Mouse (Mus musculus): ENCODE measurements at regions not wholly inside any gene's neighbourhood (a gene's known extent, or its start where the extent isn't known, plus 50 kb on each side); places are given as distances from the start of the nearest gene placed in this dataset.

DNA sequence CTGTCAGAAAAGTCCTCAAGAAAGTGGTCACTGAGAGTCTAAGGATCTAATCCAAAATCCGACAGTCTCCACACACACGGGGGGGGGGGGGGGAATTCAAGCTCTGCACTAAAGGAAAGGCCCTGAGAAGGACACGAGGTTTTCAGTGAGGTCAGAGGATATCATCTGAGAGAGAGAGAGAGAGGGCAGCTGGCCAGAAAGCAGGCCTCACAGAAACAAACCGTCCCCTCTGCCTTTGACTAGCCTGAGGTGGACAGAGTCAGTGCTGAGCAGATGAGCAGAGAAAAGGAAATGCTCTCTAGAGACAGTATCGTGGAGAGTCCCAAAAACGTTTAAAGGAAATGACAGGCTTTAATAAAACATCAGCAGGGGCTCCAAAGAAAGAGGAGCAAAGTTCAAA, 282.0 kb downstream of the Gm49356 start:
- DNase-seq, result no peak

DNA sequence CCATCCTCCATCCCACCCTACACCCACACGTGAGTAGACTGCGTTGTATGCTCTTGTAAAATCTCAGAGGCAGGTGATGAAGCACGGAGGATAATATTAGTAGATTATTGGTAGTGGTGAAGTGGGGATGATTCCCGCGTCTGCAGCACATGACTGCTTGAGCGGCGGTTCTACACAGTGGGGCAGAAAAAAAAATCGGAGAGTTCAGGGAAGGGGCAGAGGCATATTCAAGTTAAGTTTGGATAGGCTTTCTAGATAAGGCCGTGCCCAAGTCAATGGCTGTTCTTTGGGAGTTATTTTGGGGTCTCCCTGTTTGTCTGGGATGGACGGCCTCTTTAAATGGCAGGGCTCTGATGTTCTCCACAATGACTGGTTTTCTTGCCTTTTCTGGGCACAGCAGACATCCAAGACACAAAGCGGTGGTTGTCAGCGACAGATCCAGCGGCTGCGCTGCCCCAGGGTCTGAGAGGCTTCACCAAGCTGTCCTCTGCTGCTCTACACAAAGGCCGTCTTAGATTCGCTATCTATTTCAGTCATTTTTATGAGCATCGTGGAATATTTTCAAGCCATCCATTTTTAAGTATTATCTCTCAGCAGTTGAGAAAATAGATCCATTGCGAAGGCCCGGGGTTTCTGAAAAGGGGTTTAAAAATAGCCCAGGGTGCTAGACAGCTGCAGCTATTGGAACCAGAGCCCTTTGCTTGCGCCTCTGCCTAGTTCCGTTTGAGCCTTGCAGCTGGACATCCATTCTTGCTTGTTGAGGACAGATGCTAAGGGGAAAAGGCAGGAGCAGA, 284.6 kb downstream of the Gm49356 start:
- DNase-seq, result no peak

DNA sequence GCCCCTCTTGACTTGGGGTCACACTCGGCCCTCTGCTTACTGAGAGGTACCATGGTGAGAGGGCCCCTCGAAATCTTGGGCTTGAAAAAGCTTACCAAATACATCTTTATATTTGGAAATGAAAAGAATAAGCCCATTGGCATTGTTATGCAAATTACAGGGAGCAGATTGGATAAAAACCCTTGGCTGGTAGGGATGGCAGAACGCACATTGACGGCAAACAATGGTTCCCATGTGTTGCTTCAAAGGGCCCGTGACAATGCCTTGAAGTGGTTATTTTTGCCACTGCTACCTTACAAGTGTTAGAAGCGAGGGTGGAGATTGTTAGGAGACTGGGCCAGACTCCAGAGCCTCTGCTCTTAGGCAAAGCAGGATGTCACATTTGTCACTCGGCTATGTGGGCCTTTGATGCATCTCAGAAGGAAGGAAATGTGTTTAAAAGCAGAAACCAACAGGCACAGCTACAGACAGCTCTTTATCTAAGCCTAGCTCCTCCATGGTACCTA, 285.2 kb downstream of the Gm49356 start:
- DNase-seq, result peak; percentile 15 to 35

DNA sequence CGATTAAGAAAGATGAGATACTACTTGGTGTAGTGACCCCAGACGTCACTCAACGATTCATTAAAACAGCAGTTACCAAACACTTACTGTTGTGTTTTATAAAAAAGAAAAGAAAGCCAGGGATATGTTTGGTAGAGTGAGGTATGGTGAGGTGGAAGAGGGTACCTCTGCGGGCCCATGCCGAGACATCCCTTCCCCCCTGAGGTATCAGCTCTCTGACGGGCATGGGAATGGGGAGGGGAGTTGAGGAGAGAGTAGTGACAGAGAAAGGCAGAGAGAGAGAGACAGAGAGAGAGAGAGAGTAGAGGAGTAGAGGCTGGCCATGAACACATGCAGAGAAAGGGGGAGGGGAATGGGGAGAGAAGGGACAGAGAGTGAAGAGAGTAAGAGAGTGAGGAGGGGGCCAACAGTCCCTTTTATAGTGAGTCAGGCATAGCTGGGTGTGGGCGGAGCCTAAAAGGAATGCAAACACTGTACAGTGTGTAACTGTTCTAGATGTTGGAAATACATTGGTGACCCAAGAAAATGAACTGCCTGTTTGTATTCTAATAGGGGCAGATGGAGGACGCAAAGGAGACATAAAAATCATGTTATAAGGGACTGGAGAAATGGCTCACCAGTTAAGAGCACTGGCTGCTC, 285.9 kb downstream of the Gm49356 start:
- DNase-seq, result no peak

DNA sequence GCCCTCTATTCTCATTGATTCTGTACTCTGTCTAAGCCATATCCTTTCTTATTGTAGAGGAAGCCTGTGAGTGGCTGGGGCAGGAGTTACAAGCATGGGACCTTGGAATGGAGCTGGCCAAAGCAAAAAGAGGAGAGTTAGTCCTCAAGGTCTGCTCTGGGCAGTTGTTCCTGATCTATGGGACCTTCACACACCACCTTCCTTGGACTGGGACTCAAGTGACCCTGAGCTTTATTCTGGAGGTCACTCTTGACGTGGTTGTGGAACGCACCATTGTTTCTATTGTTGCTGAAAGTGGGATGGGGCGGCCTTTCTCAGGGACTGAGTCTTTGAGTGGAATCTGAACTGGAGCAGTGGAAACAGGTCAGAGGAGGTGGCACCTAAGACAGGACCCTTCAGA, 291.0 kb downstream of the Gm49356 start:
- DNase-seq, result no peak

DNA sequence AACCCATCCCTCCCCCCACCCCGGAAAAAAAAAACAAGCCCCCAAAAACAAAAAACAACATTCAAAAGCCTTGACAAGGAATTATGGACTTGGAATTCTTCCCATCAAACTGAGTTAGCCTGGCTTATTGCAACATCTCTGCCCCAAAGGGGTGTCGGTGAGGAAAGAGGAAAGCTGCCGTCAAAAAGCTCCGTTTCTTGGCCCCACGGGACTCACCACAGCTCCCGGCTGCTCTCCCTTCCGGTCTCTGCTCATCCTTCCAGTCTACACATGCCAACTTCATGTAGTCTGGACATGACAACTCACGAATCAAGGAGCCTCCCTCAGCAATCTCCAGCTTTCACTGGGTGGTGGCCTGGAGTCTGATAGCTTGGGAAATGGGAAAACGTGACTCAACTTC, 295.4 kb downstream of the Gm49356 start:
- no peak for DNase-seq

DNA sequence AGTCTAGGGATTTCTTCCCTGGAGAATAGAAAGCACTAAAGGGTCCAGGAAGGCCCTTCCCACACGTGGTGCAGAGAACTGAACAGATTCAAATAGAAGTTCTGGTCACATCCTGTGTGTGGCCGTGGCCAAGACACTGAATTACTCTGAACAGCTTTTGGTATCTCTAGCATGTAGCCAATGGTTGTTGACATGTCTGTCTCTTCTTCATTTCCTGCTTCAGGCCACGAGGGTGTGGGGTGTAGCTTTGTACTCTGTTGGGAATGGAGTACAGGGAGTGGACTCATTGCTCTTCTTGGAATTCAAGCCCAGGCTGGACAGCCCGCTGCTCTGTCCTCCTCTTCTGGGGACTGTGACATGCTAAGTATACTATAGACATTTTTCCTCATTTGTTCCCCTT, 298.5 kb downstream of the Gm49356 start:
- DNase-seq, result no peak

DNA sequence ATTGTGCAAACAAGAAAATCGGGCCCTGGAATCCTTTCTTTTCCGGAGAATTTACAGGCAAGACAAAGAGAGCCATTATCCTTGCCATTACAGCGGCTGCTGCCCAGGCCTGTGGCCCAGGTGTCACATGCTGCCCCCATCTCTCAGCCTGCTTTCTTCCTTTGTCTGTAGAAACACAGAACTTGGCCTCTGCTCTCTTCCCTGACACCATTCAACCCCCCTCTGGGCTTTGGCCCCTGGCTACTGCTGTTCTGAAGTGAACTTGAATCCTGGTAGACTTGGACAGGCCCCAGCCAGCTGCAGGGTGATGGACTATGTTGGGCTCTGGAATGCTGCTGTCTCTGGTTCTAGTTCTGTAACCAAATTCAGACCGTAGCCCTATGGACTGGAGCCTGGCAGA, 299.3 kb downstream of the Gm49356 start:
- DNase-seq, result no peak

DNA sequence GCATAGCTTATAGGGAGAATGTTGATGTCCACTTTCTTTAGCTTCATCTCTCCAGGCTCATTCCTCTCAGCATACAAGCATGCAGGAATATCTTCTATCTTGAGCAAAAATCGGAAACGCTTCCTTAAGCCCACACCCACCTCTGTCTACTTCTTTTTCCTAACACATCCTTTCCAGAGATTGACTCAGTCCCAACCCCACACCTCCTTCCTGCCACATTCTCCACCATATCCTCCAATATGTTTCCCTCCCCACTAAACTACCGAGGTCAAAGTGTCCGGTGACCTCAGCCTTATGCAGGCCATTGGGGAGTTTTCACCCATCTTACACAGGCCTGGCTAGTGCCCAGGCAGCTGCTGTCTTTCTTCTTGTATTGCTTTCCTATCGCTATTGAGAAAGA, 301.4 kb downstream of the Gm49356 start:
- no peak for DNase-seq

DNA sequence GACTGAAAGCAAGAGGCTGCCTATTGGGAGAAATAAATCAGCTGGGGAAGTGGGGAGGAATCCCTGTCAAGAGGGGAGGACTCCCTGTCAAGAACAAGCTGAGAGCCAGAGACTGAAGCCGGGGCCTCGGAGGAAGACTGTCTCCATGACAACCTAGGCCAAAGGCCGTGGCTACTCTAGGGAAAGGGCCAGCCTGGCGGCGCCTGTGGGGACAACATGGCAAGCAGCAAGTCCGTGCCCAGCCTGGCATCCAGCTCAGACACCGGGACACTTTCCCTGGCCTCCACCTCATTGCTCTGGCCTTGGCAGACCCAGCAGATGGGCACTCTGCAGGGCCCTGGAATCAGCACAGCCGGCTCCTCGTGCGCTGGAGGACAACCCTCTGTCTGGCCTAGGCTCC, 305.3 kb downstream of the Gm49356 start:
- DNase-seq, result no peak

DNA sequence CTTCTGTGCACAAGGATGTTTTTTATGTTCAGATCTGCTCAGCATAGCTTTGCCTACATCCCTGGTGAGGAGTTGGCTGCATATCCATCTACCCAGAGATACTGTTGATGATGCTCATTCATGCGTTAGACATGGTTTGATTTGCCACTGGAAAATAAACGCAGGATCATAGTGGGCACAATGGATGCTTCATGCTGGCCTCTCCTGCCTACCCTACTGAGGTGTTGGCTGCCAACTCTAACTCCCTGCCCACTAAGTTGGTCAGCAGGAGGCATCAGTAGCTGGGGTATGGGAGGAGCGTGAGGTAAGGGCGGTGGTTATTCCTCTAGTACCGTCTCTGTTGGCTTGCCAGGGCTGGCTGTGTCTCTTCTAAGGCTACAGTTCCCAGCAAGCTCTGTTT, 307.3 kb downstream of the Gm49356 start:
- DNase-seq, result no peak

DNA sequence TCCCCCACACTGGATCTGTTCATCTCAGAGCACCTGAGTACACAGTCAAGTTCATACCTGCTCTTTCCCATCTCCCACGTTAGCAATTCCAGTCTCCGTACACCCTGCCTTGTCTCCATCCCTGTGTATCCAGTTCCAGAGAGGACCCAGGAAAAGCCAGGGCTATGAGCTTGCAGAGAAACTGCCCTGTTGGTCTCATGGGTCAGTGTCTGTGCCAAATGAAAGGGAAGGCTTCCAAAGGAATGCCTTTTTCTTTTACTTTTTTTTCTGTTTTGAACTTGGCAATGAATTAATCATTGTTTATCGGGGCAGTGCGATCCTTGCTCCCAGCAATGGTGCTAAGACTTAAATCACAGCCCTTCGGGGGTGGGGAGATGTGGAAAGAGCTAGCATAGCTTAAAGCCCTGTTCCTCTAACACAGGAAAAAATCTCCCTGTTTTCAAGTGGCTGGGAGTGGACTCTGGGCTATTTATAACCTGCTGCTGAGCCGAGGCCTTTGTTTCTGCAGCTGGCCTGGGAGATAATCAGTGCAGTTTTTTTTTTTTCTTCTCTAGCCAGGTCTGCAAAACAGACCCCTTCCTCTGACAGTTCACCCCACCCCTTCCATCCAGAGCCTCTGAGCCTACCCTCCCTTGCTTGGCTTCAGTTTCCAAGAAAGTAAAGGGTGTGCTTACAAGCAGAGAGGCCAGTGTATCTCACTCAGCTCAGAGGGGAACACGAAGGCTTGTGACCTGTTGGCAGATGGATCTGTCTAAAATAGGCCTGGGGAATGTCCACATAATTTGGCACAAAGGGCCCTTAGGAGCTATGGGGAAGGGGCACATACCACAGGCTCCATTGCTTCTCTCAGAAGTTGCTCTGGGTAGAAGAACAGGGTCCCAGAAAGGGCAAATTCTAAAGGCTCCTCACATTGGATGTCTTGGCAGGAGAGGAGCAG, 308.6 kb downstream of the Gm49356 start:
- no peak for DNase-seq

DNA sequence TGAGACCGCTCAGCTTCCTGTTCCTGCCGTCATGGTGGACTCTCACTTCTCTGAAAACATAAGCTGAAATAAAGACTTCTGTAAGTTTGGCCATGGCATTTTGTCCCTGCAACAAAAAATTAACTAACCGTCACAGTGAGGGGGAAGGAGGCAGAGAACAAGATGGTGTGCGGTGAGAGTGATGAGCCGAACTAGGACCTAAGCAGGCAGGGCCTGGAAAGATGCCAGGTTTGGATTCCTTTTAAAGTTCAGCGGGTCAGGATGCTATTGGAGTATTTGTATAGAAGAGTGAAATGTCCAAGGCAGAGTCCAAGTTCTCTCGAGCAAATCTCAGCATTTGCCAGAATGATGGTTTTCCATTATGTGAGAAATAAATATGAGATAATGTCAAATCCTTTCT, 312.3 kb downstream of the Gm49356 start:
- no peak for DNase-seq

DNA sequence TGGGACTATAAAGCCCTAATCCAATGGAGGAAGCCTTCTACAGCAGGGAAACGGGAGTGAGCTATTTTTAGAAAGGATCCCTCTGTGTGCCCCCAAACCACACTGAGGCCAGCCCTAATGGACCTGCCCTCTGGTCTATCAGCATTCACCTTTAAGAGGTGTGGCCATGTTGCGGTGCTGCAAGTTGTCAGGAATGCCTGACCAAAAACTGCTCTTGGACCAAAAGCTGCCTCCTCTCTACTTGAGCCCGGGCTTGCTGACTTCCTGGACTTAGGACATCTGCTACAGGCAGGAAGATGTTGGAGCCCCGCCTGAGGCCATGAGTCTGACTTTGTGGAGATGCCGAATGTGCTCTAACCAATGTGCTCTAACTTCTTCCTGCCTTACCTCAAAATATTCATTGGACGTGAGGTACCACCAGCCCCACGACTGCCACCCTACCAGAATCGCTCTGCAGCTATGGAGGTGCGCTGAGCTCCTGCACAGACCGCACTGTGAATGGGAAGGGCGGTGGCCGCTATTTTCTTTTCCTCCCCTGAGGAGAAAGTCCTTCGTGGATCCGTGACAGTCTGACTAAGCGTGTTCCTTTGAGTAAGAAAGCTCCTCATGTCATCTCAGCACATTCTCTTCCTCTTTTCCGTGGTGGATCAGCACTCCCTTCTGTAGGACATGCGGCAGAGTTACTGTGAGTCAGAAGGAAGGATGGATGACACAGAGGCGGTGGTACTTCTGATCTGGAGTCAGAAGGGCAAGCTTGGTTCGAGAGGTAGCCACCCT, 313.0 kb downstream of the Gm49356 start:
- no peak for DNase-seq

DNA sequence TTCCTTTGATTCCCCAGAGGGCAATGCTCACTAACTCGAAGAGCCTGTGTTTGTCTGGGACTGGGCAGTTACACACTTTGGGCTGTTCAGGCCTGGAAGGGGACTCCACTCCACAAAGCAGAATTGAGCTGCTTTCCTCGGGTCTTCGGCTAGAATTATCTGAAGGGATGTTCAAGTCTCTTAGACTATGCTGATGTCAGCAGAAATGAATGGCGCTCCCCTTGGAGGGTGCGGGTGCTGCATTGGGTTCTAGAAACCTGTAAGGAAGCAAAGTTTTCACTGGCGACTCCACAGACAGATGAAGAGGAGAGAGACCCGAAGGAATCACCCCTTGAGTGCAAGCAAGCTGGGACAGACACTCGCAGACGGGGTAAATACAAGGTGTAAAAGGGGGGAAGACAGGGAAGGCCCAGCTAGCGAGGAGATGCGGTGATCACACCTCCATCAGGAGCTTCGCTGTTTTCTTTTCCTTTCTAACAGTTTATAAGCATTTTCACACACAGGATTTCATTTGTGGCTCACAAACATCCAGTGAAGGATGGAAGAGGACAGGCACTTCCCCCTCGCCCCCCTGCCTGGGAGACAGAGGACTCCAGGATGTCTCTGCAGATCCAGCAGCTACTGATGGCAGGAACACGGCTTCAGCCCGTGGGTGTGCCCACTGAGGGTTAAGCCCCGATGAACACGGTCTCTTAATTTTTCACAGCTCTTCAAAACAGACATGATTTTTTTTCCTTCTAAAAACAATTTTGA, 314.2 kb downstream of the Gm49356 start:
- no peak for DNase-seq

DNA sequence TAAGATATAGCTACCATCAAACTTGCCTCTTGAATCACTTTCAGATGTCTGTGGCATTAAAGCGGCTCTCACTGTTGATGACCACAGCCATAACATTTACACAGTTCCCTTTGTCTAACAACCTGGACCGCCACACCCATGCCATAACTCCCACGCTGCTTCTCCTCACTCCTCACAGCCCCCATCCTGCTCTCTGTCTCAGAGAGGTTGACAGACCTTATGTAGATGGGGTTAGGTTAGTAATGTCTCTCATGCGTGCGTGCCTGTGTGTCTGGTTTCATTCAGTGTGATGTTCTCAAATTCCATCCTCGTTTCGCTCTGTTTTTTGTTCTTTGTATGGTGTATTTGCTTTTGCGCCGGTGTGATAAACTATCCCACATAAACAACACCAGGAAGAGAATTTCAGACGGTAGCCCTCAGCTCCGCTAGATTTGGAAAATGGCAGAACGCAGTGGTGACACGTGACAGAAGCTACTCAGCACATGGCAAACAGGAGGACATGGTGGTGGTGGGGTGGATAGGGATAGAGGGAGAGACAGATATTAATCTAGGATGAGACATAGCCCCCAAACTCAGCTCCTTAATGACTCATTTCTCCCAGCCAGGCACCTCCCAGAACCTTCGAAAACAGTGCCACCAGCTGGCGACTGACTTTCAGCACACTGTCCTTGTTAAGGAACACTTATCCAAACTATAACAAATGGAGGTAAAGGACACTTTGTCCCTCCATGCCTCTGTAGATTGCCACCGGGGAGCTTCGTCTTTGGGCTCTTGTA, 314.9 kb downstream of the Gm49356 start:
- DNase-seq, result no peak

DNA sequence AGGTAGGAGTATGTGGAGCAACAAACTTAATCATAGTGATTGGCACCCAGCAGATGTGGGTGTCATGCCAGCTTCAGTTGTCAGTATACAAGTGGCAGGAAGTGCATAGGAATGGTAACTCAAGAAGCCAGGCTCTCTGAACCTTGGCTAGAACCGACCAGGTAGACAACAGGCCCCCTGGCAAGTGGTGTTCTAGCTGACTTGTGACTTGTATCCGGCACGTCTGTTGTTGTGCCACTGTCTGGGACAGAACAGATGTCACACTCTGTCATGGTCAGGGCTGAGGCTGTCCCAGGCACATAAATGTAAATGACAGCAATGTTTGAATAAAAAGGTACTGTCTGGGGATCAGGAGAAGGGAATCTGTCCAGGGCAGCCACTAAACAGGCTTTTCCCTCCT, 316.0 kb downstream of the Gm49356 start:
- DNase-seq, result no peak

DNA sequence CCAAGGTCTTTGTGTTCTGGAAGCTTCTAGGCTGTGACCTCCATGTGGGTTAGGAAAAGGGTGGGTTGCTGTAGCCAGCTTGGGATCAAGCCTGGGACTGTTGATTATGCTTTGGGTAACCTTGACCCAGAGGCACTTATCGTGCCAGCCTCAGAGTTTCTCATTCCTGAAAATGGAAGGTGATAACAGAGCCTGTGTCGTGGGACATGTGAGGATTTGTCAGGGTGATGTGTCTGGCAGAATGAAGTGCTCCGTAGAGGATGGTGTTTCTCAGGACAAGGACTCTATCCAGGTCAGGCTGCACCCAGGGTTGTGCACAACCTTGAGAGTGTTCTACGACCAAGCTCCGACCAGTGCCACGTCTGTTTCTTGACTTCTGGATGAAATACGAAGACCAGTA, 316.4 kb downstream of the Gm49356 start:
- no peak for DNase-seq

DNA sequence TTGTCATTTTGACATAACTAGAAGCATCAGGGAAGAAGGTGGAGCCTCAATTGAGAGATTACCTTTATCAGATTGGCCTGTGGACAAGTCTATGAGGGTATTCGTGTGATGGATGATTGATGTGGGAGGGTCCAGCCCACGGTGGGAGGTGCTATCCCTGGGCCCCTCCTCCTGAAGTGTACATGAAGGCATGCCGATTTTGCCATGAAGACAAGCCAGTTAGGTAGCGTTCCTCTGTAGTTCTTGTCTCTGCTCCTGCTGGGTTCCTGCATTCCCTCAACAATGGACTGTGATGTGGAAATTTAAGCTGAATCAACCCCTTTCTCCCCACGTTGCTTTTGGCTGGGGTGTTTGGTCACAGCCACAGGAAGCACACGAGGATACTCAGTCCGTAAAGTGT, 317.5 kb downstream of the Gm49356 start:
- no peak for DNase-seq

DNA sequence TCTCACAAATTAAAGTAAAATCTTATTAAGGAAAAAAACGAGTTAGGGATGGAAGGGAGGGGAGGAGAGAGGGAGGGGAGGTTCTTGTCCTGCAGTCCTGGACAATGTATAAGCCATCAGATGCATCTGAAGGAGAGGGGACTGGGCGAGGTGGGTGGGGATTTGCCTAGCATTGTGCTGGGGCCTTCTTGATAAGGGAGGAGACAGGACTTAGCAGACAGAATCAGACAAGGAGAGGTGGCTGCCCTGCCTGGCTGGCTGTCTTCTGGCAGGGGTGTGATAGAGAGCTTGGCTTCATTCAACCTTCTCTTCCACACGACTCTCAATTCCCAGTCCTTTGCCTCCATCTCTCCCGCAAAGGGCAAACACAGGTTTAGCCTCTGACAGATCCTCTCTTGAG, 318.9 kb downstream of the Gm49356 start:
- DNase-seq, result no peak

DNA sequence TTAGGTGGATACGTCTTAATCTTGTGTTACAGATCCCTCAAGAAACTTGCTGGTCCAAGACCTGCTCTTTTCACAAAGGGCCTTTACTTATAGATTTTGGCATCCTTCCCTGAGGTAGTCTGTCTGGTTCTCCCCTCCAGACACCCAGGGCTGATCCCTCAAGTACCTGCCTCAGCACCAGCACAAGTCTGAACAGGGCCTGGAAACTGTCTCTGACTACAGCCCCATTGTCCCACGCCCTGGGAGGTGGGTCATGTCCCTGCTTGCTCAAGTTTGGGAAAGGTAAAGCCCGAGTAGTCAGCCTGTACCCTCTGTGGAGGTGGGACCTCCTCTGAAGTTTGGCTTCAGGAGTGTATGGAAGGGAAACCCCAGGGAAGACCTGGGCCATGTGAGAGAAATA, 323.3 kb downstream of the Gm49356 start:
- no peak for DNase-seq

All from thymus, adult 18-20 months (tissue).